Mouse (Mus musculus) macrophage (primary cell): ENCODE results near the gene Npas2. TPM values are rescaled to one million over a fixed set of nuclear protein-coding genes. Genes with fewer than 3 reads are reported as not detected.

Source experiments
- H3K27ac ChIP-seq: fragments of 350-480 bp; formaldehyde crosslinking; 2 replicates; pipeline ENCODE4 v1.9.0; 2021
- H3K36me3 ChIP-seq: fragments of 350-480 bp; formaldehyde crosslinking; 2 replicates; pipeline ENCODE4 v1.9.0; 2021; ENCODE audit errors: inconsistent target
- H3K4me3 ChIP-seq: fragments of 350-480 bp; formaldehyde crosslinking; 2 replicates; pipeline ENCODE4 v1.9.0; 2021; ENCODE audit errors: inconsistent target
- H3K79me2 ChIP-seq: fragments of 350-480 bp; formaldehyde crosslinking; 2 replicates; pipeline ENCODE4 v1.9.0; 2021; ENCODE audit errors: inconsistent target
- WGBS: methylation state at CpG from one replicate; pipeline ENCODE4 v1.1.7; 2026; ENCODE audit warnings: inconsistent platforms; ENCODE audit not compliant: missing documents; 5-methylcytosine and 5-hydroxymethylcytosine counted together
- polyA plus RNA-seq: library from polyadenylated mRNA; stranded (reverse); fragments of 250-400 nt; gene quantifications from 3 replicates; pipeline ENCODE4 v1.2.4, GENCODE M21; 2018; ENCODE audit warnings: inconsistent platforms

Npas2 gene
- polyA plus RNA-seq, 1 experiment from 2014 or later = 2.0 TPM

- Histone ChIP-seq H3K4me3 (no peak overlapping the region), H3K79me2 (no peaks in the 10 kb centered on the region), H3K27ac (no peak overlapping the region), H3K36me3 (no peaks in the 10 kb centered on the region)
- WGBS = 93% methylated on average over 16 of the region's 16 CpGs
These were observed 91.3 kb downstream of the Npas2 start for GRCm38 (mm10) chr1:39284786-39285185.

GRCm38 (mm10) chr1:39287076-39287475, 93.5 kb downstream of the Npas2 start:
- WGBS = 97% methylated on average over 9 of the region's 9 CpGs
- Histone ChIP-seq H3K27ac (no peak overlapping the region), H3K79me2 (no peaks in the 10 kb centered on the region), H3K36me3 (no peaks in the 10 kb centered on the region), H3K4me3 (no peak overlapping the region)

- no peak overlapping the region for H3K4me3 ChIP-seq
- no peaks in the 10 kb centered on the region for H3K79me2 ChIP-seq
- H3K36me3 ChIP-seq = no peaks in the 10 kb centered on the region
- WGBS = 92% methylated on average over 3 of the region's 4 CpGs
- no peak overlapping the region for H3K27ac ChIP-seq
These were observed 94.3 kb downstream of the Npas2 start for GRCm38 (mm10) chr1:39287831-39288230.

DNA sequence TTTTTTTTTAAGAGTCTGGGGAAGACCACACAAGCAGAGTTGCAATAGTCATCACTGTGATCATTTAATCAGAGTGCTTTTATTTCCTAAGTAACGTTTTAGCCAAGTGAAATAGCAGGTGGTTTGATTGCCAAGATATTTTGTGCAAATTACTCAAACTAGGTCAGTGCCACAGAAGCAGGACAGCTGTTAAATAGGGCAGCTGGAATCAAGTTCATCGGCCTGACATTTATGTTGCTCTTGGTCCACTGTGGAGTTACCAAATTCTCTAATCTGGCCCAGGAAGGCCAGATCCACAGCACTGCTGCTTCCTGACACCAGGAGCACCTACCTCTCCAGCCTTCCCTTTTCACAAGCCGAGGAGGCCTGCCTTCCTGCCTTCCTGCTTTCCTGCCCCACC, 94.9 kb downstream of the Npas2 start:
- Histone ChIP-seq H3K27ac (no peak overlapping the region), H3K36me3 (no peaks in the 10 kb centered on the region), H3K4me3 (no peak overlapping the region), H3K79me2 (no peaks in the 10 kb centered on the region)
- 95% methylated on average over 2 of the region's 3 CpGs for WGBS

- no peak overlapping the region for H3K4me3 ChIP-seq
- no peaks in the 10 kb centered on the region for H3K79me2 ChIP-seq
- 93% methylated on average over 3 of the region's 3 CpGs for WGBS
- no peaks in the 10 kb centered on the region for H3K36me3 ChIP-seq
- no peak overlapping the region for H3K27ac ChIP-seq
These were observed 98.5 kb downstream of the Npas2 start for GRCm38 (mm10) chr1:39292001-39292400.

GRCm38 (mm10) chr1:39298294-39298693, 104.8 kb downstream of the Npas2 start:
- H3K36me3 ChIP-seq = no peaks in the 10 kb centered on the region
- no peak overlapping the region for H3K4me3 ChIP-seq
- WGBS = 90% methylated on average over 9 of the region's 9 CpGs
- no peak overlapping the region for H3K27ac ChIP-seq
- no peaks in the 10 kb centered on the region for H3K79me2 ChIP-seq

DNA sequence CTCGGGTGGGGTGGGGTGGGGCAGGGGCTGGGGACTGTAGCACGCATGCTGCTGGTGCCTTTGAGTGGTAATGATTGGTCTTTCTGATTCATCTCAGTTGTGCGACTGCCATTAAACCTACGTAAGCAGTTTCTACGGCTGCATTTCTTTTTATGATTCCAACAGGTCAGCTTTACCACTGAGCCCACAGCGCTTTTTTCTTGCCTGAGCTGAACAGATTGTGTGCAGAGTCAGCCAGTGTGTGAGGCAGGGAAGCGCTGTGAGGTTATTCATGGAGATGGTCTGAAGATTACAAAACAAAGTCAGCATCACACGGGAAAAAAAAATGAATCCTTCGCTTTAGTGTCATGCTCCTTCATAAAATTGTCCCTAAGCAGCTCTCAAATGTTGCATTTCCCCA, 106.7 kb downstream of the Npas2 start:
- Histone ChIP-seq H3K27ac (no peak overlapping the region), H3K4me3 (no peak overlapping the region), H3K79me2 (no peaks in the 10 kb centered on the region), H3K36me3 (no peaks in the 10 kb centered on the region)
- WGBS = 95% methylated on average over 9 of the region's 9 CpGs

DNA sequence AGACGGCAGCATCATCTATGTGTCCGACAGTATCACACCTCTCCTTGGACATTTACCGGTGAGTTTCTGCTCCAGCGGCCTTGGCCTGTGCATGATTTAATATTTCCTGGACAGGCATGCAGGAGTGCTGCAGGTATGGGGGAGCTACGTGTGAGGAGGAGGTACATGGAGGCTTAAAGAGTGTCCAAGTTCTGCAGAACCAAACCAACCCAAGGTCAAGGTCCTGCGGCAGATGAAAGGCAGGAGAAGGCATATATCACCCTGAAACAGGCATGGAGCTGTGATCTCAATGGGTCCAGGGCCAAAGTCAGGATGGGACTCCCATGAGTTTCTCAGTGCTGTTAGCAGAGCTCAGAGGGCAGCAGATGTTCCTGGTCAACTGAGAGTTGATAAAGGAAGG, 107.1 kb downstream of the Npas2 start:
- WGBS = 96% methylated on average over 4 of the region's 6 CpGs
- H3K27ac ChIP-seq = no peak overlapping the region
- no peaks in the 10 kb centered on the region for H3K36me3 ChIP-seq
- H3K79me2 ChIP-seq = no peaks in the 10 kb centered on the region
- H3K4me3 ChIP-seq = no peak overlapping the region

- no peak overlapping the region for H3K4me3 ChIP-seq
- WGBS = 84% methylated on average over 3 of the region's 7 CpGs
- no peak overlapping the region for H3K27ac ChIP-seq
- no peaks in the 10 kb centered on the region for H3K79me2 ChIP-seq
- H3K36me3 ChIP-seq = no peaks in the 10 kb centered on the region
These were observed 108.7 kb downstream of the Npas2 start for GRCm38 (mm10) chr1:39302246-39302645.

- H3K27ac ChIP-seq = no peak overlapping the region
- H3K79me2 ChIP-seq = no peaks in the 10 kb centered on the region
- H3K4me3 ChIP-seq = no peak overlapping the region
- 93% methylated on average over 4 of the region's 4 CpGs for WGBS
- H3K36me3 ChIP-seq = no peaks in the 10 kb centered on the region
These were observed 109.6 kb downstream of the Npas2 start for GRCm38 (mm10) chr1:39303054-39303649.

GRCm38 (mm10) chr1:39307291-39307690, 113.8 kb downstream of the Npas2 start:
- Histone ChIP-seq H3K4me3 (no peak overlapping the region), H3K36me3 (no peaks in the 10 kb centered on the region), H3K79me2 (no peaks in the 10 kb centered on the region), H3K27ac (peak overlapping the region; percentile 97)

DNA sequence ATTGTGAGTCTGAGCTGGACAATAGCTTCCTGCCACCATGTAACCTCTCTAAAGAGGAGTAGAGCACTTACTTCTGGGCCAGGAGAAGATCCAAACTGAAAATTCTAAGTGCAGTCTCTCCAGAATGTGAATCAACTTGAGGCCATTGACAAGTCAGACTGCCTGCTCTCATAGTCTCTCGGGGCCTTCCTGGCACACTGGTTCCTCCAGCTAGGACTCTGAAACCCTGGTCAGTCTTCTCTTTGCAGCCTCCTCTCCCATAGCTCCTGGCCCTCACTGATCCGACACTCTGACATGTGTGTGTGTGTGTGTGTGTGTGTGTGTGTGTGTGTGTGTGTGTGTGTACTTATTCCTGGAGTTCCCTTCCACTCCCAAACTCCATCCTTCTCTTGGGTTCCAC, 114.4 kb downstream of the Npas2 start:
- 100% methylated on average over 1 of the region's 2 CpGs for WGBS
- no peaks in the 10 kb centered on the region for H3K79me2 ChIP-seq
- H3K27ac ChIP-seq = peak overlapping the region; percentile 97
- H3K36me3 ChIP-seq = no peaks in the 10 kb centered on the region
- no peak overlapping the region for H3K4me3 ChIP-seq

DNA sequence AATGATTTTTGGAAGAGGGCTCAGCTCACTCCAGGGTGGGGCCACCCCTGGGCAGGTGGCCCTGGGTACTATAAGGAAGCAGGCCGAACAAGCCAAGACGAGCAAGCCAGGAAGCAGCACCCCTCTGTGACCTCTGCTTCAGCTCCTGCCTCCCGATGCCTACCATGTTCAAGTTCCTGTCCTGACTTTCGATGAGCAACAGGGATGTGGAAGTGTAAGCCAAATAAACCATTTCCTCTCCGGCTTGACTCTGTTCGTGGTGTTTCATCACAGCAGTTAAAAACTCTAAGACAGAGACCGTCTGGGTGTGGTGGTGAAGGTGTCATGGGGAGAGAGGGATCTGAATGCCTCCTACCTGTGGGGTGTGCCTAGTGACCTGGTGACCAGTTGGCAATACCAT, 116.0 kb downstream of the Npas2 start:
- H3K36me3 ChIP-seq = no peaks in the 10 kb centered on the region
- H3K4me3 ChIP-seq = no peak overlapping the region
- WGBS = 22% methylated on average over 7 of the region's 7 CpGs
- H3K79me2 ChIP-seq = no peaks in the 10 kb centered on the region
- H3K27ac ChIP-seq = peak overlapping the region; percentile 97

- Histone ChIP-seq H3K79me2 (no peaks in the 10 kb centered on the region), H3K27ac (no peak overlapping the region), H3K36me3 (no peaks in the 10 kb centered on the region), H3K4me3 (no peak overlapping the region)
- 94% methylated on average over 24 of the region's 25 CpGs for WGBS
These were observed 118.9 kb downstream of the Npas2 start for GRCm38 (mm10) chr1:39312345-39312967.

DNA sequence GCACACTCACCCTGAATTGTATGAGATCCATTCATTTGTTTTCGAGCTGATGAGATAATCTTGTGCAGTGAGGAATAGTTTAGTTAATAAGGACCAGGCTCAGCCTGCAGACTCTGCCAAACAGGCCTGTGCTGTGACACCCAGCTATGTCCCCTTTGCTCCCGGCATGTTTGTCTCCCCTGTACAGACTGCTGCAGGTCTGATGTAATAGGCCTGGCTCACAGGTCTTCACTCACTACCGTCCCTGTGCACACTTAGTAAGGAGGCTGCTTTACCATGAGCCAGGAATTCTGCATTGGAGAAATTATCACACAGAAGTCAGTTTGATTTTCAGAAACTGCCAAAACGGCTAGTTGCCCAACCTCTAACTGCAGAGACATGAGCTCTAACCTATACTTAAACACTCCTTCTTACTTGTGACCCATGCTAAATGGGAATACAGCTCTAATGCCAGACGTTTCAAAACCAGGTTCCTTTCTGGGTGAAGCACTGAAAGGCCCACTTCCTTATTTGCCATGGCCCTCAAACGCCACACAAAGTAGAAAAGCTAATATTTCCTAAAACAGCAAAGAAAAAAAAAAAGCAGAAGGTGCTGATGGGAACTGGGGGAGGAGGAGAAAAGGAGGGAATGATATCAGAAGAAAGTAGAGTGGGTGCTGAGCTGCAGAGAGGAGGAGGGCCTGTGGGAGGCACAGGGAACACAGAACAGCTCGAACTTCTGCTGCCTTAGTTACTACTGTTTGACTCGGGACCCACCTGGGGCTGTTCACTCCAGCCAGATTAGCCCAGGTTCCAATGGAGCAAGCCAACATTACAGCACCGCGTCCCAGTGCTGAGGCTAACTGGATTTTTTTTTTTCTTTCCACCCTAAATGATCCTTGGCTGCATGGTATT, 120.1 kb downstream of the Npas2 start:
- 50% methylated on average over 10 of the region's 10 CpGs for WGBS
- Histone ChIP-seq H3K36me3 (no peaks in the 10 kb centered on the region), H3K27ac (peak overlapping the region; percentile 86), H3K4me3 (no peak overlapping the region), H3K79me2 (no peaks in the 10 kb centered on the region)
